Mouse (Mus musculus) ZHBTc4 (cell line): ENCODE results near the gene Klrb1b.

ENCODE experiments used
- DNase-seq: peaks from one replicate; pipeline ENCODE4 v3.0.0-alpha.2; 2011; ENCODE audit warnings: low read depth, low spot score

Gene Klrb1b

DNA sequence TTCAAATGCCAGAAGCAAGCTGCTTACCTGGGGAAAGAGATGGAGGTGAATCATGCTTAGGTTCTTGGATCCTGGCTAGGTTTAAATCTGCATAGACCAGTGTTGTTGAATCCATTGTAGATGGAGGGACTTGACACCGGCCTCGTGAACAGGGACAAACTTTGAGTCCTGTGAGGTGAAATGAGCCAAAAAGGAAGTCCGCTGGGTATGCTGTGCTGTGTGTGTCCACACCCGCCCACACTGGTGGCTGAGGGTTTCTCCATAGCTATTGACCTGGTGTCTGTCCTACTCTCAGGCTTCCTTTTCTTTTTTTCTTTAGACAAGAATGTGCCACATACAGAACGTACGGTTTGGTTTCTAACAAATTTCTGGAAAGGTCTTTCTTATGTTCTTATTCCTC, at the start of gene Klrb1b, which contains the start of gene Gm44511:
Gene Klrb1b (minus strand): TSS at position 200 of the 400 bp plus-strand sequence.
Gene Gm44511 (minus strand): TSS at position 184 of the 400 bp plus-strand sequence.
- DNase-seq = no peak

DNA sequence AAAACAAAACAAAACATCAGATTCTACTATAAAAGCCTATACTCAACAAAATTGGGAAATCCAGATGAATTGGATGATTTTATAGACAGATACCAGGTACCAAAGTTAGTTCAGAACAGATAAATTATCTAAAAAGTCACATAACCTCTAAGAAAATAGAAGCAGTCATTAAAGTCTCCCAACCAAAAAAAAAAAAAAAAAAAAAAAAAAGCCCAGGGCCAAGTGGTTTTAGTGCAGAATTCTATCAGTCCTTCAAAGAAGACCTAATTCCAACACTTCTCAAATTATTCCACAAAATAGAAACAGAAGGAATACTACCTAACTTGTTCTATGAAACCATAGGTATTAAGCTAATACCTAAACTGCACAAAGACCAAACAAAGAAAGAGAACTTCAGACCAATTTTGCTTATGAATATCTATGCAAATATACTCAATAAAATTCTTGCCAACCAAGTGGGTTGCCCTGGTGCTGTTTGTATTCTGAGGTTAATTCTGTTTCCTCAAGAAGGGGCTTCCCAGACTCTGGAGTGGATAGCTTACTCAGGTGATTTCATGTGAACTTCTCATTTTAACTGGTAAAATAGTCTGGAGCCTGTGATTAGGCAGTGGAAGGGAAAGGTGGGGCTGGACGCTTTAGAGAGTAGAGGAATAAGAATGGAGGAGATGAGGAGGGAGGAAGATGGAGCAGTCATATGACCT, 45.9 kb upstream of the Klrb1b start:
- no peak for DNase-seq

- DNase-seq = peak; percentile 72
These were observed 42.7 kb upstream of the Klrb1b start for GRCm38 (mm10) chr6:128868861-128869260.

DNA sequence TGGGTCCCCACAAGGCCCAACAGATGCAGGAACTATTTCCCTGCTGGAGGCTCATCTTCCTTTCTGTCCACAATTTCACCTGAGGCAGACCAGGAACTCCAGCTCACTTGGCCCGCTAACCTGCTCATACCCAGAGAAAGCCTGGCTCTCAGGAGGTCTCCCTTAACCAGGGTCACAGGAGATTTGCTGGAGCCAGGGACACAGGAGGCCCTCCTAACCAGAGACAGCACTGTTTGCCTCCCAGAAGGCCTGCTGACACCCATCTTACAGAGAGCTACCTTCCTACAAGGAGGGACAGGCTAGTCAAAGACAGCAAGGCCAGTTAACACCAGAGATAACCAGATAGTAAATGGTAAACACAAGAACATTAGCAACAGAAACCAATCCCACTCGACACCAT, 31.8 kb upstream of the Klrb1b start:
- DNase-seq = no peak

GRCm38 (mm10) chr6:128856250-128856649, 30.1 kb upstream of the Klrb1b start:
- no peak for DNase-seq

DNA sequence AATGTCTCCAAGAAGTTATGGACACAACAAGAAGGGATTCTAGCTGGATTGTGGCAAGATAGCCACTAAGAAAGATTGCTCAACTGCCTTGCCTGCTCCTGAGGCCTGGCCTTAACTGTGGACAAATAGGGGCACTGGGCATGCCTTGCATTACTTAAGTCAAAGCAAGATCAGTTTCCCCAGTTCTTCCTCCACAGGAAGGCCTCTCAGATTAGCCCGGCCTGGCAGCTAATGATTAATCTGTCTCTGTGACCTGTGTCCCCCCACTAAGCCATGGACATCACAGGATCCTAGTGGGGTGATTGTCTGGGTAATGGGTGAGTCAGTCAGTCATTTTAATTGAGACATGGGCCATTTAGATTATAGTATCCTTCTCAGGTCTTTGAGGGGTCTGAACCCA, 29.3 kb upstream of the Klrb1b start:
- DNase-seq = no peak

- DNase-seq = no peak
These were observed 28.8 kb upstream of the Klrb1b start for GRCm38 (mm10) chr6:128854895-128855294.

GRCm38 (mm10) chr6:128854024-128854820, 28.1 kb upstream of the Klrb1b start:
- DNase-seq = peak; percentile 82

DNA sequence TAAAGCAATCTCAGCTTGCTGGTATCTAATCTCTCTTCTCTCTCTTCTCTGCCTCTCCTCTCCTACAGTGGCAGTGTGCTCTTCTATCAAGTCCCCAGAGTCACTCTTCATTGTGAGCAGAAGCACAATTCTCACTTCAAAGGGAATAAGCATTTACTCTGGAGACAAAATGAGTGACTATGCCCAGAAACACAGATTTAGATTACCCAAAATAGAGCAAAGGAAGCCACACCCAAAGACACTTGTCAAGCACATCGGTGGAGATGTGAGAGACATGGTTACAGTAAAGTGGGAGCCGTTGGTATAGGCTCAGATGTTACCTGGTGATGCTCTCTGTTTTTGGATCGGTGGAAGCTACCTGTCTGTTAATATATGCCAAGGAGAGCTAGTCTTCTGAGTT, 26.6 kb upstream of the Klrb1b start:
- DNase-seq = no peak

GRCm38 (mm10) chr6:128851151-128851550, 25.0 kb upstream of the Klrb1b start:
- no peak for DNase-seq

DNA sequence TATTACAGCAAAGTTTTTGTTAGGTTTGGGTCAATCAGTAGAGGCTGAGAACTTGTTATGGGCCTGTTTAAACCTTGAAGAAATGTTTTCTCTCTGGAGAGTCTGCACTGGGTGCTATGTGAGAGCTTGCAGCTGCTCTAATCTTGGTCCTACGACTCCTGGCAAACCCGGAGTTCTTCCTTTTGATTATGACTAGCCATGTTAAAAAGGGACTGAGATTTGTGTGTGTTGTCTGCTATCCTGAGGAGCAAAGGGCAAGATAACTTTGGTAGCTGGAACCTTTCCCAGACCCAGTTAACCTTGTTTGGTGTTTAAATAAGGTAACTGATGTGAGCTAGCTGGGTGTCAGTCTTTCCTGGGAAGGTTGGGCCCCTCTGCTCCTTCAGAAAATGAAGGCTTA, 24.5 kb upstream of the Klrb1b start:
- no peak for DNase-seq

GRCm38 (mm10) chr6:128849902-128850301, 23.8 kb upstream of the Klrb1b start:
- peak; percentile 68 for DNase-seq

DNA sequence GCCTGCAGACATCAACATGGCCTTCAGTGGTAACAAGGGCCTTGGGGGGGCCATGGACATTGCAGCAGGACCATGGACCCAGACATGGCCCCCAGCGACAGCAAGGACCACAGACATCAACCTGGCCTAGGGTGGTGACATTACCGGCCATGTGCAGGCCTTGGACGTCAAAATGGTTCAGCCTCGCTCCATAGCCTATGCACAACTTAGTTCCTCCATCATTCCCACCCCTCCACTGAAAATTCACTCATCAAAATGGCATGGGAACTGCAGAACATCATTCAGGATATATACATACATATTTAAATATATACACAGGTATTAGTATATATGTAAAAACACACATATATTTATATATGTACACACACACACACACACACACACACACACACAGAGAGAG, 21.3 kb upstream of the Klrb1b start:
- no peak for DNase-seq

DNA sequence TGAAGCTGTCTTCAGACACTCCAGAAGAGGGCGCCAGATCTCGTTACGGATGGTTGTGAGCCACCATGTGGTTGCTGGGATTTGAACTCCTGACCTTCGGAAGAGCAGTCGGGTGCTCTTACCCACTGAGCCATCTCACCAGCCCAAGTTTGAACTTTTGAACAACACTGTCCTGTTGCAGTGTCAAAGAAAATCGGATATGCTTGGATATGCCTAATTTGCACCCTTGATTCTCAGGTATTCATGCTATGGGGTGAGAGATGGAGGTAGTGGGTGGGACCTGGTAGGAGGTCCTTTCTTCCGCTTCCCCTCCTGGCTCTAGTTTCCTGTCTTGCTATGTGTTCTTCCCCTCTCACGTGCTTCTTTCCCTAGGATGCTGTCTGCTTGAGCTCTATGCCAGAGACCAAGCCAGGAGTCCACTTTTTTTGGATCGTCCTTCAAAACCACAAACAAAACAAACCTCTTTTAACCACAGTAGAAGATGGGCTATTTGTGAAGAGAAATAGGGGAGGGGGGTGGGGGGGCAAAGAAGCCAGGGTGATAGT, 19.9 kb upstream of the Klrb1b start:
- no peak for DNase-seq

DNA sequence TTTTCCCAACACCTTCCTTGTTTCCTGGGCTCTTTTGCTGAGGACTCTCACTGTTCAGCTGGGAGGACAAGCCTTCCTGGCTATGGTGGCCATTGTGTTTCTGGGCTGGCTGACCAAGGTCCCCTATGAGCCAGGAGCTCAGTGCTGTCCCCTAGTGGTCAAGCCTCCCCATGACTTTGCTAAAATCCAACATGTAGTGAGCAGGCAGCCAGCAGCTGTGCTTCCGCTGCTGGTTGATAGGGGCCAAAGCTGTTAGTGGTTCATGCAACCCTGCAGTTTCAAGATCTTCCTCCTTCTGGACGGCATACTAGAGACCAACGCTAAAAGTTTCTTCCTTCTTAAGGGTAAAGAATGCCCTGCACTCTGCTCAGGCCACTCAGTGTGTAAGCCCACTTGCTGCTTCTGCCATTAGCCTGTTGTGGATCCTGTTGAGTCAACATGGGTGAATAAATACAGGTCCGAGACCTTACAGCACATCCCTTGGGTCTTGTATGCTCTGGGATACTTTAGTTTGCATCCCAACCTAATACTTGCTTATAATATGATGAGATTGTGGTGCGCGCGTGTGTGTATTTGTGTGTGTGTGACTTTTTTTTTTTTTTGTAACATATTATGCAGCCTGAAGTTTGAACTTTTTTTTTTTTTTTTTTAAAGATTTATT, 19.3 kb upstream of the Klrb1b start:
- peak; percentile 94 for DNase-seq

- DNase-seq = peak; percentile 23
These were observed 18.5 kb upstream of the Klrb1b start for GRCm38 (mm10) chr6:128844586-128845080.

GRCm38 (mm10) chr6:128844131-128844530, 18.0 kb upstream of the Klrb1b start:
- peak; percentile 37 for DNase-seq

GRCm38 (mm10) chr6:128843479-128843992, 17.4 kb upstream of the Klrb1b start:
- peak; percentile 91 for DNase-seq

DNA sequence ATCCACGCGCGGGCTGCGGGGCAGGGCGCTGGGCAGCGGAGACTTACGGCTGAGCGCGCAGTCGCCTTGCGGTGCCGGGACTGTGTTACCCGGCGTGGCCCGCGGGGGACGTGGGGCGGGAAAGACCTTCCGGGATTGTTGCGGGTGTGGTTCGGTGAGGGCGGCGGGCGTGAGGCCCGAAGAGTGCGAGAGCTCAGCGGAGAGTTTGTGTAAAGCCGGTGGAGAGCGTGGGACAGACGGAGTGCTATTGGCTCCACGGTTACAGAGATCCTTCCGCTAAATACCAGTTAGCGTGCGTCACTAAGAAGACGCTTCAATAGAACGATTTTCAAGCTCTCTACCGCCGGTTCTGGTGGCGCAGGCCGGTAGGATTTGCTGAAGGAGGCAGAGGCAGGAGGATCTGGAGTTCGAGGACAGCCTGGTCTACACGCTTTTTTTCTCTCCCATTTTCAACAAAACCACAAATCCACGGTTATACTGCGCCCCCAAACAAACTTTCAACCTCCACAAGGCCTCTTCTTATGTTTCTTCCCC, 16.9 kb upstream of the Klrb1b start:
- DNase-seq = peak; percentile 96

DNA sequence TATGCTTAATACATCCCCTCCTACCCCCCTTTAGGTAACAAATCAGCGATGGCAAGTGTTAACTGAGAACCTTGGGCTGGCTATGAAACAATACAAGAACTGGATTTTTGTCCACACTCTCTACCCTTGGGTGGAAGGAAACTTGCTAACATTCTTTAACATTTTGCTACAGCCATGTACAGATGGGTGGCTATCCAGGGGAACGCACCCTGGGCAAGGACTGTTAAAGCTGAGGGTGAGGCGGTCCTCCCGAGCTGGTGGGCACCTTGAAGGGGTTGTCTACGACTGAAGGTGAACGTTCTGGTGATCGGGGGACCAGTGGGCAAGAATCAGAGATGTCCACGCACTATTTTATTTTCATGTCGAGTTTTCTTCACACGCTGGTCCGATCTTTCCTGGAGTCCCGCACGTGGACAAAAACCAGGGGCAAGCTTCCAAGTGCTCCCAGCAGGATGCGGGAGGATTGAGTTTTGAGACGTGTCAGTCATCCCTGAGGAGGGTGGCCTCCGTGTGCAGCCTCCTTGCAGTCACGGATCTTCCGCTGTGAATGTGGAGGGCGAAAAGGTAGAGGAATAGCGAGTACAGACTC, 16.3 kb upstream of the Klrb1b start:
- no peak for DNase-seq
